Mouse (Mus musculus) Patski (cell line): Measurements from ENCODE around the gene Trim56. TPM values are rescaled to one million over a fixed set of nuclear protein-coding genes. Genes with fewer than 3 reads are reported as not detected.

ENCODE experiments used
- ATAC-seq: fragments of 100-300 bp; one replicate; pipeline ENCODE4 v1.8.0; 2021
- CTCF ChIA-PET: fragments of 350-600 bp; sonication (Branson Sonifier 250); formaldehyde crosslinking; loops from one replicate; lab custom pipeline; 2022; ENCODE audit warnings: inconsistent platforms; lab: Charles Lee
- POLR2A ChIA-PET: fragments of 350-600 bp; sonication (Branson Sonifier 250); formaldehyde crosslinking; loops from one replicate; lab custom pipeline; 2022; ENCODE audit warnings: antibody characterized with exemption, inconsistent platforms; lab: Charles Lee
- DNase-seq: peaks from one replicate; pipeline ENCODE4 v3.0.0-alpha.2; 2011; ENCODE audit warnings: low read depth, low spot score
- H3K27me3 ChIP-seq: fragments of 371-371 bp; one replicate; pipeline ENCODE4 v1.5.1; 2021
- CTCF ChIP-seq: fragments of 100-300 bp; IDR thresholded peaks from one replicate; pipeline ENCODE4 v1.5.1; 2021
- in situ Hi-C: fragments of 300-500 bp; cut with MboI; formaldehyde crosslinking; loops from 3 replicates; pipeline ENCODE4 v1.11.1; 2018; ENCODE audit warnings: low pct_unique_long_range_greater_than_20kb, mixed read lengths
- polyA plus RNA-seq: library from polyadenylated mRNA; unstranded; gene quantifications from one replicate; pipeline ENCODE4 v1.2.3, GENCODE M21; 2021

Gene Trim56
- polyA plus RNA-seq, 1 experiment from 2014 or later = 35.6 TPM

DNA sequence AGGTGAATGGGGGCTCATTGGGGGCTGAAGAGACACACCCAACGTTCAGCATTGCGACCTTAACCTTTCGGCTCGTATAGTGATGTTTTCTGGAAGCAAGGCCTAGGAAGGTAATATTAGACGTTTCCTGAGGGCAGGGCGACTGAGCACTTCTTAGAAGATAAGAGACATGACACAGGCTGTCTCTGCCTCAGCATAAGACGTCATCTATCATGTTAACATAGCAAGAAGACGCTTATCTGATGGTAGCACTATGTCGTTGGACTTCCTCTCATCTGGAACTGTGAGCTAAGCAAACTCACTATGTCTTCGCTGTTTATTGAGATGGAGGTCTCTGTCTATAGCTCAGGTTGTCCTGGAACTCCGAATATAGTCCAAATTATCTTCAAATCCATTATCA lies 17.6 kb downstream of the Trim56 start:
- in situ Hi-C loops = loop anchor here (25.0 kb wide), 1 partner anchor 1386 kb away; no protein-coding TSS in a partner anchor
- DNase-seq (no peak), ATAC-seq (no peak)
- POLR2A ChIA-PET = interaction anchor here (0.9 to 1.0 kb wide), 2 partner anchors 18 to 36 kb away, joined by 3 to 4 read pairs; no protein-coding TSS in a partner anchor
- no peaks in the 10 kb centered on the region for H3K27me3 ChIP-seq
- TF ChIP-seq CTCF = no peak
- CTCF ChIA-PET = interaction anchor here (1.5 to 1.6 kb wide), 2 partner anchors 9 to 16 kb away, joined by 4 to 5 read pairs; no protein-coding TSS in a partner anchor

- DNase-seq (no peak), ATAC-seq (no peak)
- no peaks in the 10 kb centered on the region for H3K27me3 ChIP-seq
- ChIA-PET POLR2A (interaction anchor here (1.1 kb wide), 1 partner anchor 8 kb away, joined by 3 read pairs; no protein-coding TSS in a partner anchor), CTCF (interaction anchor here (2.2 kb wide), 1 partner anchor 13 kb away, joined by 8 read pairs; no protein-coding TSS in a partner anchor)
- TF ChIP-seq CTCF = no peak
- in situ Hi-C loops = loop anchor here (25.0 kb wide), 1 partner anchor 1384 kb away; no protein-coding TSS in a partner anchor
Measured at GRCm38 (mm10) chr5:137096037-137096436, 20.0 kb downstream of the Trim56 start.

- ATAC-seq (no peak), DNase-seq (no peak)
- in situ Hi-C loops = loop anchor here (25.0 kb wide), 1 partner anchor 1383 kb away; no protein-coding TSS in a partner anchor
- no peaks in the 10 kb centered on the region for H3K27me3 ChIP-seq
- POLR2A ChIA-PET = no interaction called here
- CTCF ChIA-PET = interaction anchor here (2.2 kb wide), 1 partner anchor 12 kb away, joined by 8 read pairs; no protein-coding TSS in a partner anchor
- TF ChIP-seq CTCF = no peak
Measured at GRCm38 (mm10) chr5:137095135-137095534, 20.9 kb downstream of the Trim56 start.

DNA sequence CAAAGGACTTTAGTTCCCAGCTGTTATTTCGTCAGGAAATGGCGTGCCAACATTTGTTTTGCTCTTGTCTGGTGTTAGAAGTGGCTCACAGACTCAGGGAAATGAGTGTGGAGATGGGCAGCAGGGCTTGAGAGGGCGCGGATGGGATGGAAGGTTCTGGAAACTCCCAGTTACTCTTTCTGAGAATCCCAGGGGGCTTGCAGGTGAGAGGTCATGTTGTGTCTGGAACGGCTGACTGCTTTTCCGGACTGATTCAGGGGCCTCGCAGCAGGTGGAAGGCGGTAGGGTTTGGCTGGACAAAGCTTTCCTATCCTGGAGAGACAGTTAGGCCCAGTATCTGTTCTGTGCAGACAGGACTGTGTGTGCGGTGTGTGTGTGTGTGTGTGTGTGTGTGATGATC lies 22.3 kb downstream of the Trim56 start:
- no peak for DNase-seq
- TF ChIP-seq CTCF = no peak
- in situ Hi-C loops = loop anchor here (25.0 kb wide), 1 partner anchor 1381 kb away; no protein-coding TSS in a partner anchor

DNA sequence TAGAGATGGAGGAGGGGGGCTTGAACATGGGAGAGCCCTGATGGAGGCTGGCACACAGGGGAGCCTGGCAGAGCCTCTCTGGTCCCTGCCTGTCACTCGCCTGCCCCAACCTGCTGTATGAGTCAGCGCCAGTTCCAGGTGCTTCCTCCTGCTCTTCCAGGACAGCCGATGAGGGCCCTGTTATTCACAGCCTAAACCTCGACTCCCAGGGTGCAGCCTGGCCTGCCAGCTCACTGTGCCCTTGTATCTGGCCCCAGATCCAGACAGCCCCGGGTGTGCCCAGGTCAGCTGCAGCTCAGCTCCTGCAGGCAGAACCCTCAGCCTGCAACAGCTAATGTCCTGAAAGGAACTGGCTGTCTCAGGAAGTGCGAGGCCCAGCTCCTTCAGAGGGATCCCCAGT lies 24.4 kb downstream of the Trim56 start:
- H3K27me3 ChIP-seq = no peaks in the 10 kb centered on the region
- CTCF ChIA-PET = interaction anchor here (1.1 to 2.6 kb wide), 4 partner anchors 9 to 55 kb away, joined by 3 to 10 read pairs (median 4); no protein-coding TSS in a partner anchor
- ATAC-seq (no peak), DNase-seq (no peak)
- no peak for TF ChIP-seq CTCF
- in situ Hi-C loops = loop anchor here (25.0 kb wide), 1 partner anchor 1379 kb away; no protein-coding TSS in a partner anchor
- POLR2A ChIA-PET = interaction anchor here (2.2 kb wide), 1 partner anchor 11 kb away, joined by 10 read pairs; no protein-coding TSS in a partner anchor

More for the DNA sequence above, 22.3 kb downstream of the Trim56 start:
- ChIA-PET CTCF (interaction anchor here (0.7 to 1.4 kb wide), 2 partner anchors 11 to 14 kb away, joined by 3 read pairs; no protein-coding TSS in a partner anchor), POLR2A (interaction anchor here (1.5 kb wide), 1 partner anchor 29 kb away, joined by 3 read pairs; no protein-coding TSS in a partner anchor)
- no peaks in the 10 kb centered on the region for H3K27me3 ChIP-seq
- ATAC-seq = no peak

- ChIA-PET POLR2A (interaction anchor here (2.2 kb wide), 1 partner anchor 11 kb away, joined by 10 read pairs; no protein-coding TSS in a partner anchor), CTCF (interaction anchor here (1.1 to 2.6 kb wide), 6 partner anchors 8 to 67 kb away, joined by 3 to 10 read pairs (median 4); no protein-coding TSS in a partner anchor)
- no peaks in the 10 kb centered on the region for H3K27me3 ChIP-seq
- no peak for TF ChIP-seq CTCF
- ATAC-seq (no peak), DNase-seq (no peak)
- in situ Hi-C loops = loop anchor here (25.0 kb wide), 1 partner anchor 1379 kb away; no protein-coding TSS in a partner anchor
Measured at GRCm38 (mm10) chr5:137090870-137091269, 25.1 kb downstream of the Trim56 start.

DNA sequence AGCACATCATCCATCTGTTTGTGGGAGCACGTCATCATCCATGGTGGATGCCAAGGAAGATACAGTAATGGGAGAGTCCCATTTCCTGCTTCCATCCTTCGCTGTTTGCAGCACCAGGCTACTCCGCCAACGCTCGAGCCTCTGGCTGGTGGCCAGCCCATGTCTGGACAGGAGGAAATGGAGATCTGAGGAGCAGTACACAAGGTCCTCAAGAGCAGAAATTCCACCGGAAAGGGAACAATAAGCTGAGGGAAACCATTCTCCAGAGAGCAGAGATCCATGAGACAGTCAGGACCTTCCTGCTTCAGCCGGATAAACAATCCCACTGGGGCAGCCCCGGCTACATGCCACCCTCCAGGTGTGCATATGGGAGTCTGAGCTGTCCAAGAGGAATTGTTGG lies 28.6 kb downstream of the Trim56 start:
- no peaks in the 10 kb centered on the region for H3K27me3 ChIP-seq
- POLR2A ChIA-PET = interaction anchor here (0.8 kb wide), 1 partner anchor 9 kb away, joined by 3 read pairs; no protein-coding TSS in a partner anchor
- in situ Hi-C loops = loop anchor here (25.0 kb wide), 1 partner anchor 1375 kb away; no protein-coding TSS in a partner anchor
- CTCF ChIA-PET = no interaction called here
- ATAC-seq (no peak), DNase-seq (no peak)
- no peak for TF ChIP-seq CTCF

- H3K27me3 ChIP-seq = no peaks in the 10 kb centered on the region
- TF ChIP-seq CTCF = no peak
- DNase-seq (no peak), ATAC-seq (no peak)
- CTCF ChIA-PET = no interaction called here
- POLR2A ChIA-PET = interaction anchor here (1.7 kb wide), 1 partner anchor 16 kb away, joined by 3 read pairs; no protein-coding TSS in a partner anchor
- in situ Hi-C loops = loop anchor here (25.0 kb wide), 1 partner anchor 1373 kb away; no protein-coding TSS in a partner anchor
Measured at GRCm38 (mm10) chr5:137085731-137086130, 30.3 kb downstream of the Trim56 start.

DNA sequence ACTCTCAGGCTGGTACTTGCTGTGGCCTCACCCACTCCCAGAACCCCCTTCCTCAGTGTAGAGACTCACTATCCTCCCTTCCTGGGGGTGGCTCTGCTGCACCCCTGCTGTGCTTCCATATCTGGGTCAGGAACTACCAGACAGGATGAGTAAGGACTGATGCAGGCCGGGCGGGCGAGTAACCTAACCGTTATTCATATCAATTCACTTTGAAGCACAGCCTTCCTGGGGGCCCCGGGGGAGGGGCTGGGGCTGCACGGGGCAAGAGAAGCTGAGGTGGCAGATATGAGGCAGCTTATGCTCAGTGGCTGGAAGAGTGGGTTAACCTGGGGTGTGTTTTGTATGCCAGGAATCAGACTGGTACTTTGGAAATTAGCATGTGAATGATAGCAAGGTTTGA lies 31.0 kb downstream of the Trim56 start:
- CTCF ChIA-PET = no interaction called here

DNA sequence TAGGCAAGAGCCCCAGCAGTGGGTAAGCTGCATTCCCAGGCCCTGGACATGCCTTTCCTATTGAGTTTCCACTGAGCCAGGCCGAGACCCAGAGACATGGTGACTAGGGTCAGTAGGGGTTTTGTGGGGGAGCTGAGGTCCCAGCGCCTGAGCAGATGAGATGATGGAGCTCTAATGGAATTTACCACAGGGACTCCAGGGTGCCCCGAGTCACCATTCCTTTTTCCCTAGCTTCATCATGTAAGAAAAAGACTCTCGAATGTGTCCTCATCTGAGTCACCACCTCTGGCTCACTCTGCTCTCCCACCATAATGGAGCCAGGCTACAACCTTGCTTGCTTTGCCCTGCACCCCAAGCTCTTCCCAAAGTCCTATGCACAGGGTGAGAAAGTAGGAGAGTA lies 33.0 kb downstream of the Trim56 start:
- POLR2A ChIA-PET = interaction anchor here (0.6 to 2.7 kb wide), 6 partner anchors 9 to 96 kb away, joined by 3 to 9 read pairs (median 4); partner anchors contain the start of gene Plod3
- CTCF ChIA-PET = interaction anchor here (1.0 to 1.8 kb wide), 6 partner anchors 8 to 21 kb away, joined by 3 to 8 read pairs (median 4); no protein-coding TSS in a partner anchor

More for the DNA sequence above, 31.0 kb downstream of the Trim56 start:
- POLR2A ChIA-PET = interaction anchor here (1.7 kb wide), 1 partner anchor 17 kb away, joined by 3 read pairs; no protein-coding TSS in a partner anchor
- no peak for ATAC-seq
- no peak for DNase-seq
- no peak for TF ChIP-seq CTCF
- no peaks in the 10 kb centered on the region for H3K27me3 ChIP-seq
- in situ Hi-C loops = loop anchor here (25.0 kb wide), 1 partner anchor 1373 kb away; no protein-coding TSS in a partner anchor

More for the DNA sequence above, 33.0 kb downstream of the Trim56 start:
- no peak for TF ChIP-seq CTCF
- no peak for DNase-seq
- no peaks in the 10 kb centered on the region for H3K27me3 ChIP-seq
- ATAC-seq = no peak
- in situ Hi-C loops = loop anchor here (25.0 kb wide), 1 partner anchor 1371 kb away; no protein-coding TSS in a partner anchor
